Mouse (Mus musculus) midbrain, embryonic 15.5 days (tissue): ENCODE measurements at regions not wholly inside any gene's neighbourhood (a gene's known extent, or its start where the extent isn't known, plus 50 kb on each side); places are given as distances from the start of the nearest gene placed in this dataset.

ENCODE experiments used
- ATAC-seq: fragments of 200-750 bp; cut with Nextera tagmentation; replicated peaks from 2 replicates; pipeline ENCODE4 v1.8.0; 2017; ENCODE audit warnings: moderate TSS enrichment
- H3K27ac ChIP-seq: fragments of 300-500 bp; sonication (generic); 2 replicates; pipeline ENCODE4 v1.5.1; 2015; ENCODE audit warnings: mild to moderate bottlenecking, inconsistent platforms
- H3K27me3 ChIP-seq: fragments of 300-500 bp; sonication (generic); replicated peaks from 2 replicates; pipeline ENCODE4 v1.6.1; 2015; ENCODE audit warnings: inconsistent platforms
- H3K36me3 ChIP-seq: fragments of 300-500 bp; sonication (generic); replicated peaks from 2 replicates; pipeline ENCODE4 v1.6.1; 2015; ENCODE audit warnings: inconsistent platforms
- H3K4me1 ChIP-seq: fragments of 300-500 bp; sonication (generic); 2 replicates; pipeline ENCODE4 v1.6.1; 2015; ENCODE audit warnings: inconsistent platforms
- H3K4me2 ChIP-seq: fragments of 300-500 bp; sonication (generic); 2 replicates; pipeline ENCODE4 v1.6.1; 2015; ENCODE audit warnings: inconsistent platforms, mild to moderate bottlenecking, moderate library complexity
- H3K4me3 ChIP-seq: fragments of 300-500 bp; sonication (generic); 2 replicates; pipeline ENCODE4 v1.5.1; 2015; ENCODE audit warnings: mild to moderate bottlenecking, inconsistent platforms
- H3K9ac ChIP-seq: fragments of 300-500 bp; sonication (generic); 2 replicates; pipeline ENCODE4 v1.6.1; 2015; ENCODE audit warnings: mild to moderate bottlenecking, inconsistent platforms
- H3K9me3 ChIP-seq: fragments of 300-500 bp; sonication (generic); 2 replicates; pipeline ENCODE4 v1.6.1; 2016; ENCODE audit warnings: inconsistent platforms
- WGBS: fragments of 180-500 bp; shearing (Covaris S2); methylation state at CpG from one replicate; pipeline ENCODE4 v1.1.7; 2015; ENCODE audit warnings: mixed read lengths; 5-methylcytosine and 5-hydroxymethylcytosine counted together

DNA sequence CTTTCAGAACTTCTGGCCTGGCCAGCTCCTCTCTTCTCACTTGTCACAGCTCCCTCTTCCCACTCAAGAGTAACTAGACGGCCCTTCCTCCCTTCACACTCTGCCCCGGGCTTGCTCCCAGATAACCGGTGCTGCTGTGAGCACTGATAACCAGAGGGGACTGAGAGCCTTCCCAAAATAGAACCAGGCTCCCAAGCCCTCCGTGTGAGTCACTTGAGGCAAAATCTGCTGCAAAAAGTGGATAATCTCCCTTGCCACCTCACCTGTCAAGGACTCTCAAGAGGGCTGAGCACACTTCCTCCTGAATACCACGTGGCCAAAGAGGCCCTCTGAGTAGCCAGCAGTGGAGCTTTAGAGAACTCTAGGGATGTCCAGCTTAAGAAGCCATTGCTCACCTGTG, 257.6 kb upstream of the Irx2 start:
- Histone ChIP-seq H3K9me3 (no peaks in the 10 kb centered on the region), H3K4me2 (no peak overlapping the region), H3K4me3 (no peak overlapping the region), H3K4me1 (peaks cover 5% of the 10 kb centered on the region), H3K36me3 (no peaks in the 10 kb centered on the region), H3K27me3 (peaks cover 12% of the 10 kb centered on the region), H3K27ac (no peak overlapping the region), H3K9ac (no peak overlapping the region)
- 80% methylated on average over 5 of the region's 5 CpGs for WGBS
- ATAC-seq = no peak

DNA sequence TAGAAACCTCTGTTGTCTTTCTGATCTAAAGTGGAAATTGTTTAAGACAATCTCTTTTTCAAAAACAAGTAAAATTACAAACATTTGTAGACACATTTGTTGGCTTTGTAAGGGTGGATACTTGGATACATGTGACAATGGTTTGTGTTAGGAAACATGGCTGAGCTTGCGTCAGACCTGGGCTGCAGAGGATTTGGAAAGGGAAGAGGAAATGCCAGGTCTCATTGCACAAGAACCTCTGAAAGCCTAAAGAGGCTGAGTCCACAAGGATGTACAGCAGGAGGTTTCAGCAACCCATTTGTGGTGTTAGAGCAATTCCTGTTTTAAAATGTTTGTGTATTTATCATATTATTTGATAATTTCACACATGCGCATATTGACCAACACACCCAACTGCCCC, 235.3 kb upstream of the Irx2 start:
- 89% methylated on average over 2 of the region's 2 CpGs for WGBS
- ATAC-seq = no peak
- Histone ChIP-seq H3K4me3 (no peak overlapping the region), H3K9me3 (no peaks in the 10 kb centered on the region), H3K4me1 (no peaks in the 10 kb centered on the region), H3K27me3 (no peaks in the 10 kb centered on the region), H3K4me2 (no peak overlapping the region), H3K36me3 (no peaks in the 10 kb centered on the region), H3K9ac (no peak overlapping the region), H3K27ac (no peak overlapping the region)

DNA sequence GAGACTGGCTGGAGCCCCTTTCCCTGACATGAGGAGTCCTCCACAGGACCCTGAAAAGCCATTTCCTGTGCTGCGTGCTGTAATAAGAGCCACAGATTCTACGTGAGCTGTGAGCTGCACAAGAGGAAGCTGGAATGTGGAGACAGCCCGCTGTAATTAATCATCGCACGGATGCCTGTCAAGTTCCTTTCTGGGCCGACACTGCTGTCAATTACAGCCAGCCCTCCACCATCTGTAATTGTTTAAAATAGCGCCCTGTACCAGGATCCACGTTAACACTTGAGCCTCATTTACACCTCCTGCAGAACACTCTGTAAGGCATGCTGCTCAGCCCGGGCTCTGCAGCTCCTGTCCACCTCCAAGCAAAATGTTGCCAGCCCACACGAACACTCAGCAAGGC, 227.9 kb upstream of the Irx2 start:
- 29% methylated on average over 10 of the region's 10 CpGs for WGBS
- no peak for ATAC-seq
- no peak overlapping the region for H3K9ac ChIP-seq

DNA sequence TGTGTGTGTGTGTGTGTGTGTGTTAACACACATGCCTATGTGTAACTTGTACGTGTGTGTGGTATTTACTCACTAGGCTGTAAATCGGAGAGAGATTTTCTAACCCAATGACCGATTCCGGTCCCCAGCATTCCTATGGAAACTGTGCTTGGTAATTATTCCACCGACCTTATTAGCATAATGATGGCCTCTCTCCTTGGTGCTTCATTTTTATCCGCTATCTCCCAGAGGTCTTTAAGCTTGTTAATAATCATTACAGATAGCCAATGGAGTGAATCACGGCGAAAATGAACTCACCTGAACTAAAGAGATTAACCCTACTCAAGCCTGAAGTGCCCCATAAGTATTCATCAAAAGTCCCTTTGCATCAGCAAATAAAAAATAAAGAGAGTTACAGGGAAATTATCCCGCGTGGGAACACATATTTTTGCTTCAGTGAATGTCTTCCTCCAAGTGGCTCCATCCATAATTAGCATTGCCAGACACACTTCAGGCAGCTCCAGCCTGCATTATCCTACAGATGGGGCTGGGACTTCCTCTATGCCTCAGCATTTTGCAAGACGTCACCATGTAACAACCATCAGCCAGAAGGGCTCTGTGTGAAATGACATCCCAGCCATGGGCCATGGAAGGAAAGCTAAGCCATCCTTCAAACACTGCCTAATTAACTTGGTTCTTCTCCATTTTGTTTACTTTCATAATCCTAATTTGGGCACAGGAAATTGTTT, 219.2 kb upstream of the Irx2 start:
- Histone ChIP-seq H3K9ac (no peak overlapping the region), H3K4me1 (0 out of 2 replicates have a peak, but pooled peaks cover 2% of the 10 kb centered on the region), H3K4me3 (no peak overlapping the region), H3K4me2 (no peak overlapping the region), H3K27ac (no peak overlapping the region), H3K36me3 (no peaks in the 10 kb centered on the region), H3K27me3 (no peaks in the 10 kb centered on the region), H3K9me3 (no peaks in the 10 kb centered on the region)
- WGBS = 47% methylated on average over 11 of the region's 11 CpGs
- no peak; the same call in 1 of the 2 replicates for ATAC-seq

More for the DNA sequence above, 227.9 kb upstream of the Irx2 start:
- H3K27ac ChIP-seq = no peak overlapping the region
- no peak overlapping the region for H3K4me3 ChIP-seq
- no peaks in the 10 kb centered on the region for H3K9me3 ChIP-seq
- 0 out of 2 replicates have a peak, but pooled peaks cover 7% of the 10 kb centered on the region for H3K4me1 ChIP-seq
- no peaks in the 10 kb centered on the region for H3K27me3 ChIP-seq
- no peaks in the 10 kb centered on the region for H3K36me3 ChIP-seq
- H3K4me2 ChIP-seq = no peak overlapping the region

DNA sequence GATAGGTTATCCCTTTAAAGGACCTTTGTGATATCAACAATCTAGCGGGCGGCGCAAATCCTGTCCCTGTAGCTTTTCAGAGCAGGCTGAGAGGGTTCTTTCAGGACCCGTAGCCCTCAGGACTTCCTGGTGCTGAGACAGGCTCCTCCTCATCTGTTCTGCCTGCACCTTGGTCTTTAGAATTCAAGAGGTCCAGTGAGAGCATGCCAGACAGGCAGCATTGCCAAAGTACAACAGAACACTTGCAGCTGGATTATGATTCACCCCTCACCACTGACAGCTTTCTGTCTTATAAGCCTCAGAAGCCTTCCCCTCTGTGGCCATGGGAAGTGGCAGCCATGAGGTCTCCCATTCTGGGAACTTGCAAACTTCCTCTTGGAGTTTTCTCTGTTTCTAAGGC, 216.0 kb upstream of the Irx2 start:
- Histone ChIP-seq H3K4me3 (no peak overlapping the region), H3K9me3 (no peaks in the 10 kb centered on the region), H3K4me2 (no peak overlapping the region), H3K36me3 (no peaks in the 10 kb centered on the region), H3K4me1 (0 out of 2 replicates have a peak, but pooled peaks cover 2% of the 10 kb centered on the region), H3K27ac (no peak overlapping the region), H3K9ac (no peak overlapping the region), H3K27me3 (no peaks in the 10 kb centered on the region)
- WGBS = 94% methylated on average over 4 of the region's 4 CpGs
- no peak for ATAC-seq

DNA sequence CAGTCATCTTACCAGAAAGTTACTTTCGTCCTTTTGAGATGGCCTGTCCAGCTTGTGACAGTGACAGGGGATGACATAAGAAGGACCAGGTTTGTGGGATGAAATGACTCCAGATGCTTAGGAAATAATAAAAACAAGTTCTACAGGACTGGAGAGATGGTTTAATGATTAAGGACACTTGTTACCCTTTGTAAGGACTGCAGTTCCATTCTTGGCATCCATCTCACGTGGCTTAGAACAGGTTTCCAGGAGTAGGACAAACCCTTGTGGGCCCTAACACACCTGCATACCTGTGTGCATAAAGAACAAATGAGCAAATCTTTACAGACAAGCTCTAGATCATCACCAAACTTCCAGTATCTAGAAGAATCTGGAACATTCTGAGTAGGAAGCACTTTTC, 211.6 kb upstream of the Irx2 start:
- WGBS = 69% methylated on average over 2 of the region's 2 CpGs
- no peaks in the 10 kb centered on the region for H3K4me1 ChIP-seq
- no peak overlapping the region for H3K9ac ChIP-seq
- no peak overlapping the region for H3K4me3 ChIP-seq
- no peaks in the 10 kb centered on the region for H3K9me3 ChIP-seq
- no peaks in the 10 kb centered on the region for H3K36me3 ChIP-seq
- no peaks in the 10 kb centered on the region for H3K27me3 ChIP-seq
- no peak for ATAC-seq
- no peak overlapping the region for H3K4me2 ChIP-seq
- H3K27ac ChIP-seq = no peak overlapping the region

DNA sequence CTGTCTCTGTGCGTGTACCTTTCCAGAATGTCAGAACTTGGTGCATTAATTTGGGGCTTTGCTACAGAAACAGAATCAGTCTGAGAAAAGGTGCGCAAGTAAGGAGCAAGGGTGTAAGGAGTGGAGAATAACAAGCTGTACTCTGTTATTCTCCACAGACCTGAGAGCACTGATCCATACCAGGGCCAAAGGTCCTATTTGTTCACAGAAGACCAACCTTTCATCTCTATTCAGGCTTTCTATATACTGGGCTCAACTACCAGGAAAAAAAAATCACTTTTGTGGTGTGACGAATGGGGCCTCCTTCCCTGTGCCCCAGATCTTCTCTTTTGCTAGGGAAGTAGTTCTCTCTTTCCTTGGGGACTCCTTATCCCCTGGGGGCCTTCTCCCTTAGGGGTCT, 210.8 kb upstream of the Irx2 start:
- Histone ChIP-seq H3K27ac (no peak overlapping the region), H3K27me3 (no peaks in the 10 kb centered on the region), H3K4me3 (no peak overlapping the region), H3K9ac (no peak overlapping the region), H3K4me1 (no peaks in the 10 kb centered on the region), H3K36me3 (no peaks in the 10 kb centered on the region), H3K4me2 (no peak overlapping the region), H3K9me3 (no peaks in the 10 kb centered on the region)
- ATAC-seq = no peak
- WGBS = 81% methylated on average over 3 of the region's 3 CpGs

DNA sequence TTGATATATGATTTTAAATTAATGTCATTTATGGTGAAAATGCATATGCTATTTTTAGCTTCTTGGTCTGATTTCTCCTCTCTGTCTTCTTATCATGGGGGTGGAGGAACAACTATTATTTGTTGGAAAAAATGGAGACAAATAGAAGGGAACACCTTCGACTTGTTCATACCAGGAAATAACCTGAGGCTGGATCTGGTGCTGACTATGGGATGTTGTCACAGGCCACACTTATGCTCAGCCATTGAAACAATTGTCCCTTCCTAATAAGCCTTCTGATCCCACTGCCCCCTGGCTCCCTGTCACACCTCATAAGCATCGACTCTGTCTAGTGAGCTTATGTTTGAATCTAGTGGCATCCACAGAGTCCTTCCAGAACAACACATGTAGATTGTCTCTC, 210.3 kb upstream of the Irx2 start:
- no peak overlapping the region for H3K4me3 ChIP-seq
- H3K9me3 ChIP-seq = no peaks in the 10 kb centered on the region
- no peak overlapping the region for H3K9ac ChIP-seq
- H3K4me2 ChIP-seq = no peak overlapping the region
- no peaks in the 10 kb centered on the region for H3K4me1 ChIP-seq
- no peak overlapping the region for H3K27ac ChIP-seq
- no peaks in the 10 kb centered on the region for H3K27me3 ChIP-seq
- 74% methylated on average over 2 of the region's 2 CpGs for WGBS
- no peak for ATAC-seq
- no peaks in the 10 kb centered on the region for H3K36me3 ChIP-seq

DNA sequence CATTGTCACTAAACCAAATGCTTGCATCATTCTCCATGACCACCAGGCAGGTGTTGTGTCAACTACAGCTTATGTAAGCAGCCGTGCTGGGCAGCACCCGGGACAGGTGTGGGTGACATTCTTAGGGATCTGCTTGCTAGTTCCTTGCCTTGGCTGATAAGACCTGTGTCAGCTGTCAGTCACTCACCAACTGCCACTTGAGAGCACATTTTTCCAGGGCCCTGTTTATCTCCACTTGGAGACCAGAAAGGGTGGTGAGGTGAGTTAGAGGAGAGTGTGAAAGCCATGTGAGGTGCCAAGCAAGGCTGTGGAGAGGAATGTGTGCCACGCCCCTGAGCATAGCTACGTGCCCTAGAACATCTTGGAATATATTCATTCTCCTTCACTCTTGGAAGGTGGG, 209.1 kb upstream of the Irx2 start:
- no peak overlapping the region for H3K4me2 ChIP-seq
- 92% methylated on average over 4 of the region's 4 CpGs for WGBS
- no peak overlapping the region for H3K4me3 ChIP-seq
- H3K27ac ChIP-seq = no peak overlapping the region
- H3K27me3 ChIP-seq = no peaks in the 10 kb centered on the region
- H3K36me3 ChIP-seq = no peaks in the 10 kb centered on the region
- H3K4me1 ChIP-seq = no peaks in the 10 kb centered on the region
- no peaks in the 10 kb centered on the region for H3K9me3 ChIP-seq
- no peak overlapping the region for H3K9ac ChIP-seq
- ATAC-seq = no peak

DNA sequence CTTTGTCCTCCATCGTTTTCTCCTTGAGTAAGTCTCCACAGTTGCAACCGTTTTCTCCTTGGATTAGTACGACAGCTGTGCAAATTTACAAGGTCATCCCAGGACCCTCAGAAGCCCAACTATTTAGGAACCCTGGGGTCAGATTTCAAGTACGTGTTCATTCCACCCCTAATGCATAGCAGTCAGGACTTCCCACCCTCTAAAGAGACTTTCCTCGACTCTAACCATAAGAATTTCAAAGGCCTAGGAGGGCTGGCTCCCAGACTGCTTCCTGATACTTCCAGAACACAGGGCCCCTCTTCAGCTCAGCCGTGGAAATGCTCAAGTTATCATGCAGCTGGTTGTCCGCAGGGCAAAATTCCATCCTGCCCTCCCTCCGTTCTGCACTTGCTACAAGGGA, 202.7 kb upstream of the Irx2 start:
- H3K4me2 ChIP-seq = no peak overlapping the region
- no peaks in the 10 kb centered on the region for H3K27me3 ChIP-seq
- ATAC-seq = no peak
- H3K4me3 ChIP-seq = no peak overlapping the region
- no peaks in the 10 kb centered on the region for H3K9me3 ChIP-seq
- 62% methylated on average over 8 of the region's 8 CpGs for WGBS
- H3K4me1 ChIP-seq = no peaks in the 10 kb centered on the region
- no peak overlapping the region for H3K27ac ChIP-seq
- H3K9ac ChIP-seq = no peak overlapping the region
- H3K36me3 ChIP-seq = no peaks in the 10 kb centered on the region

DNA sequence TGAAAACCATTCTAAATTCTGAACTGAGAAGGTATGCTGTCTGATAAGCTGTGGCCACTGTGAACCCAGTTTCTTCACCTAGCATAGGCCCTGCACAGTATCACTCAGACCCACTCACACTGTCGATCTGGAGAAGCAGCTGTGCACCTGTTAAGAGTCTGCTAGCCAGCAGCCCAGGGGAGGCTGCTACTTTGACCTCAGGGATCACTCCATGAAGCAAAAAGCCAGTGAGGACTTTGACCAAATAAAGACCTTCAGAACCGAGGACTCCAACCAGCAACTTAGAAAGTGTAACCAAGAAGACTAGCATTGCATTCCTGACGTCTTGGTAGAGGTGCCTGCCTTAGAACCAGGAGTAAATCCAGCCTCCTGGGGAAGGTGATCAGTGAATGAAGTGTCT, 183.3 kb upstream of the Irx2 start:
- Histone ChIP-seq H3K9ac (no peak overlapping the region), H3K9me3 (no peaks in the 10 kb centered on the region), H3K27ac (no peak overlapping the region), H3K4me2 (no peak overlapping the region), H3K4me3 (no peak overlapping the region), H3K4me1 (no peaks in the 10 kb centered on the region), H3K36me3 (no peaks in the 10 kb centered on the region), H3K27me3 (no peaks in the 10 kb centered on the region)
- no peak for ATAC-seq
- 78% methylated on average over 3 of the region's 3 CpGs for WGBS

DNA sequence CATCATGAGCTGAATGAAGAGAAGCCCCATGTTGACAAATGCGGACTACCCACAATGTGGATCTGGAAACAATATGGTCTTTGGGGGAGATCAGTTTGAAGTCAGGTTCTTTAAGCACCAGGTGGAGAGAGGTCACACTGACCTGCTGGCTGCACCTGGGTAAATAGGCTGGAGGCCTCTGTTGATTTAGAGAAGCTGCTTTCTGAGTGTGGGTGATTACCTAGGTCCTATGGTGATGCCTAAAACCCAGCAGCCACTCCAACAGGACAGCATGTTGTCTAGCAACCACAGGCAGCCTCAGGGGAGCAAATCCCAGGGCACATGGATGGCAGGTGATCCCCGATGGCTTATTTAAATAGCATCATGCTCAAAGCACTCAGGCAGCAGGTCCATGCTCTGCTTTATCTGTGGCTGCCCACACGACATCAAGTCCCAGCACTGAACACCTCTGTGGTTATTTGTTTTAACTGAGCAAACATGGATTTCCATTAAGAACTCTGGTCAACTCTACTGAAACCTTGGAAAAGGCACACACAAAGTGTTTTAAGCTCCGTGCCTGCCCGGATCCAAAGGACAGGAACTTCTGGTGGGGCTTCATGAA, 180.1 kb upstream of the Irx2 start:
- WGBS = 84% methylated on average over 5 of the region's 5 CpGs
- no peaks in the 10 kb centered on the region for H3K27me3 ChIP-seq

DNA sequence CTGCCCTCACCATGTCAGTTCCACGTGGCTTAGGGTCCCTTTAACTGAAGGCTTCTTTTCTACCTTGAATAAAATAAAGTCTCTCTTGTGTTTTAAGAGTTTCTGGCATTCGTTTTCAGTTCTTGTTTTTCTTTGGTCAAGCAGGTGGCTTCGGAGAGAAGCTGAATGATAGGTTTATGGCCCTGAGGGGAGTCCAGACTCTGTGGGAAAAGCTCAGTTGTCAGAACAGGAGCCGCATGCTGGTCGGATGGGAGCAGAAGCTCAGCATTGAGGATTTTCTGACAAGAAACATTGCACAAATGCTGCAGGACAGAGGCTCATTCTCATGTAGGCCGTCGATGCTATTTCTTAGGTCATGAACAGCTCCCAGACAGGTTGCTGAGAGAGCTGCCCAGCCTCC, 133.3 kb upstream of the Irx2 start:
- no peak overlapping the region for H3K9ac ChIP-seq
- no peak overlapping the region for H3K4me3 ChIP-seq
- H3K4me2 ChIP-seq = no peak overlapping the region
- H3K27me3 ChIP-seq = no peaks in the 10 kb centered on the region
- H3K4me1 ChIP-seq = peaks cover 16% of the 10 kb centered on the region
- ATAC-seq = no peak
- no peaks in the 10 kb centered on the region for H3K36me3 ChIP-seq
- H3K27ac ChIP-seq = no peak overlapping the region
- H3K9me3 ChIP-seq = no peaks in the 10 kb centered on the region
- 87% methylated on average over 7 of the region's 7 CpGs for WGBS

More for the DNA sequence above, 180.1 kb upstream of the Irx2 start:
- H3K9ac ChIP-seq = no peak overlapping the region
- H3K27ac ChIP-seq = no peak overlapping the region
- H3K36me3 ChIP-seq = no peaks in the 10 kb centered on the region
- no peaks in the 10 kb centered on the region for H3K9me3 ChIP-seq
- ATAC-seq = no peak
- no peak overlapping the region for H3K4me2 ChIP-seq
- no peak overlapping the region for H3K4me3 ChIP-seq
- no peaks in the 10 kb centered on the region for H3K4me1 ChIP-seq
